Mouse (Mus musculus) G1E (cell line): Measurements from ENCODE around the gene Atp10a.

ENCODE experiments used
- CTCF ChIP-seq: IDR thresholded peaks from 2 replicates; pipeline ENCODE4 v1.5.1; 2012; ENCODE audit warnings: low read depth, low read length, inconsistent platforms, mixed read lengths
- GATA1 ChIP-seq: IDR thresholded peaks from 2 replicates; pipeline ENCODE4 v1.6.1; 2012; ENCODE audit warnings: borderline replicate concordance, low read length, inconsistent platforms, mixed read lengths

GRCm38 (mm10) chr7:58786986-58787385 is 131.0 kb downstream of the Atp10a start:
- no peak for TF ChIP-seq CTCF
- no peak for TF ChIP-seq GATA1
